Comparison of ENCODE assay signal across 19 mouse cellular contexts in genomic region chr5:20491911-20492310, GRCm38 (mm10).
DNase-seq lines count a peak whose midpoint lies in the region; ATAC-seq and TF ChIP-seq lines count a peak whose summit lies in the region.
"Had no signal": no experiment of that assay in that cellular context is flagged by ENCODE, and none has a peak within 500 bp of the region (broad histone marks: within the 10 kb centered on the region; RNA-seq: fewer than 3 reads in every experiment).

No protein-coding gene starts in this region.

- H3K9me3 ChIP-seq in heart, embryonic 12.5 days (replicated peaks) = no peaks in the 10 kb centered on the region
- no peaks in the 10 kb centered on the region for H3K9me3 ChIP-seq in midbrain, postnatal 0 days (ENCODE audit: low read length)
- no peaks in the 10 kb centered on the region for H3K9me3 ChIP-seq in midbrain, embryonic 15.5 days
- H3K9me3 ChIP-seq: embryonic facial prominence, embryonic 15.5 days; forebrain, embryonic 10.5 days; heart, embryonic 13.5 days; hindbrain, embryonic 13.5 days; intestine, embryonic 15.5 days had no signal

- no peak overlapping the region for H3K4me3 ChIP-seq in heart, embryonic 12.5 days
- H3K4me3 ChIP-seq in midbrain, postnatal 0 days (ENCODE audit: low read depth, low read length) = no peak overlapping the region
- H3K4me3 ChIP-seq in midbrain, embryonic 15.5 days = no peak overlapping the region
- H3K4me3 ChIP-seq: embryonic facial prominence, embryonic 15.5 days; erythroblast, embryonic 14.5 days; forebrain, embryonic 10.5 days; gastrocnemius, adult 2 months; heart, embryonic 13.5 days; hindbrain, embryonic 13.5 days; intestine, embryonic 15.5 days had no signal

- no peaks in the 10 kb centered on the region for H3K36me3 ChIP-seq in heart, embryonic 12.5 days
- H3K36me3 ChIP-seq in midbrain, postnatal 0 days (ENCODE audit: insufficient read depth, low read length) = no peaks in the 10 kb centered on the region
- no peaks in the 10 kb centered on the region for H3K36me3 ChIP-seq in midbrain, embryonic 15.5 days (replicated peaks)
- H3K36me3 ChIP-seq: embryonic facial prominence, embryonic 15.5 days; forebrain, embryonic 10.5 days; heart, embryonic 13.5 days; hindbrain, embryonic 13.5 days; intestine, embryonic 15.5 days had no signal

- H3K27me3 ChIP-seq in heart, embryonic 12.5 days (replicated peaks) = no peaks in the 10 kb centered on the region
- no peaks in the 10 kb centered on the region for H3K27me3 ChIP-seq in midbrain, postnatal 0 days (ENCODE audit: insufficient read depth, low read length)
- H3K27me3 ChIP-seq in midbrain, embryonic 15.5 days (replicated peaks) = no peaks in the 10 kb centered on the region
- H3K27me3 ChIP-seq: embryonic facial prominence, embryonic 15.5 days; heart, embryonic 13.5 days; hindbrain, embryonic 13.5 days; intestine, embryonic 15.5 days had no signal

- no peak overlapping the region for H3K27ac ChIP-seq in heart, embryonic 12.5 days (ENCODE audit: poor library complexity, severe bottlenecking)
- no peak overlapping the region for H3K27ac ChIP-seq in midbrain, postnatal 0 days (ENCODE audit: low read depth, low read length)
- no peak overlapping the region for H3K27ac ChIP-seq in midbrain, embryonic 15.5 days
- H3K27ac ChIP-seq: embryonic facial prominence, embryonic 15.5 days; forebrain, embryonic 10.5 days; gastrocnemius, adult 2 months; heart, embryonic 13.5 days; hindbrain, embryonic 13.5 days; intestine, embryonic 15.5 days had no signal

- intact Hi-C loops in heart, postnatal 14 days (cut with DNase I) = no loop called here
- intact Hi-C loops in left cerebral cortex, postnatal 4 days (cut with DNase I) = no loop called here

- H3K4me1 ChIP-seq in heart, embryonic 12.5 days (replicated peaks) = 0 out of 2 replicates have a peak, but pooled peaks cover 3% of the 10 kb centered on the region
- H3K4me1 ChIP-seq in midbrain, postnatal 0 days (ENCODE audit: insufficient read depth, low read length) = no peaks in the 10 kb centered on the region
- 0 out of 2 replicates have a peak, but pooled peaks cover 3% of the 10 kb centered on the region for H3K4me1 ChIP-seq in midbrain, embryonic 15.5 days
- H3K4me1 ChIP-seq: embryonic facial prominence, embryonic 15.5 days; heart, embryonic 13.5 days; intestine, embryonic 15.5 days had no signal

- DNase-seq in cerebellum, postnatal 10 days = peak; percentile 82 to 84
- no peak for DNase-seq in cerebellum, adult 9-11 months
- DNase-seq in heart, postnatal 14 days = no peak
- DNase-seq in left cerebral cortex, postnatal 4 days = peak; percentile 12
- no peak for DNase-seq in left cerebral cortex, adult 8-10 months (ENCODE audit: low spot score in 2 of 2)
- DNase-seq in midbrain, postnatal 0 days (ENCODE audit: low spot score) = peak; percentile 43
- DNase-seq: adrenal gland, adult 2 months; gastrocnemius, adult 2 months; gastrocnemius, postnatal 25 days; heart, postnatal 4 days had no signal

- no peak overlapping the region for H3K4me2 ChIP-seq in heart, embryonic 12.5 days
- H3K4me2 ChIP-seq in midbrain, postnatal 0 days (ENCODE audit: low read depth, low read length, poor library complexity, severe bottlenecking) = no peak overlapping the region
- no peak overlapping the region for H3K4me2 ChIP-seq in midbrain, embryonic 15.5 days
- H3K4me2 ChIP-seq: embryonic facial prominence, embryonic 15.5 days; heart, embryonic 13.5 days; hindbrain, embryonic 13.5 days; intestine, embryonic 15.5 days had no signal

- ATAC-seq in heart, embryonic 12.5 days (ENCODE audit: insufficient number of reproducible peaks, low FRiP score) = 0 out of 2 replicates have a peak, but pooled peaks have one; percentile 29
- no peak for ATAC-seq in midbrain, postnatal 0 days (ENCODE audit: low FRiP score)
- ATAC-seq in midbrain, embryonic 15.5 days (replicated peaks) = no peak
- ATAC-seq: forebrain, embryonic 14.5 days; intestine, embryonic 15.5 days had no signal

- TF ChIP-seq CTCF in midbrain, postnatal 0 days (IDR thresholded peaks at IDR 0.05) = no peak

- 73% methylated on average over 2 of the region's 2 CpGs for WGBS in heart, embryonic 12.5 days
- WGBS in midbrain, postnatal 0 days = 70% methylated on average over 2 of the region's 2 CpGs
- WGBS in midbrain, embryonic 15.5 days = 76% methylated on average over 2 of the region's 2 CpGs

- H3K9ac ChIP-seq in heart, embryonic 12.5 days = no peak overlapping the region
- no peak overlapping the region for H3K9ac ChIP-seq in midbrain, postnatal 0 days (replicated peaks; ENCODE audit: low read length, poor library complexity, severe bottlenecking)
- no peak overlapping the region for H3K9ac ChIP-seq in midbrain, embryonic 15.5 days
- H3K9ac ChIP-seq: embryonic facial prominence, embryonic 15.5 days; heart, embryonic 13.5 days; hindbrain, embryonic 13.5 days; intestine, embryonic 15.5 days had no signal

Comparison
In these comparisons a context has a peak if more than half of its experiments do, and no peak if none do; other contexts are left out.
1. DNase-seq: peak in cerebellum, postnatal 10 days (2 of 2), left cerebral cortex, postnatal 4 days (single experiment) and midbrain, postnatal 0 days (single experiment); none in cerebellum, adult 9-11 months (single experiment), heart, postnatal 14 days (0 of 2) and left cerebral cortex, adult 8-10 months (0 of 2).